Mouse (Mus musculus) C2C12 (cell line): ENCODE results near the gene Hba-a1.

Experiments
- CEBPB ChIP-seq: IDR thresholded peaks from one replicate; pipeline ENCODE4 v1.6.1; 2011; ENCODE audit warnings: low read depth, mild to moderate bottlenecking, control low read depth, moderate library complexity
- CTCF ChIP-seq: IDR thresholded peaks from one replicate; pipeline ENCODE4 v1.5.1; 2011; ENCODE audit not compliant: control insufficient read depth, insufficient read depth, insufficient read length
- MAX ChIP-seq: IDR thresholded peaks from one replicate; pipeline ENCODE4 v1.6.1; 2011; ENCODE audit warnings: mild to moderate bottlenecking, control low read depth
- USF1 ChIP-seq: IDR thresholded peaks from one replicate; pipeline ENCODE4 v1.6.1; 2011; ENCODE audit warnings: low read depth, mild to moderate bottlenecking, control low read depth, moderate library complexity

- no peak for TF ChIP-seq CTCF
- no peak for TF ChIP-seq CEBPB
- TF ChIP-seq USF1: peak; percentile 39
- no peak for TF ChIP-seq MAX
Observed at GRCm38 (mm10) chr11:32287493-32287825, 4.1 kb downstream of the Hba-a1 start.
